Mouse (Mus musculus) thymus, postnatal 25 days (tissue): ENCODE measurements at regions not wholly inside any gene's neighbourhood (a gene's known extent, or its start where the extent isn't known, plus 50 kb on each side); places are given as distances from the start of the nearest gene placed in this dataset.
"Not testable (repeated sequence)": the region's sequence is repeated elsewhere in the genome, so short reads cannot be mapped to it uniquely, and the experiment has no call there.

ENCODE experiments used
- DNase-seq: peaks from one replicate; pipeline ENCODE4 v3.0.0; 2022

DNA sequence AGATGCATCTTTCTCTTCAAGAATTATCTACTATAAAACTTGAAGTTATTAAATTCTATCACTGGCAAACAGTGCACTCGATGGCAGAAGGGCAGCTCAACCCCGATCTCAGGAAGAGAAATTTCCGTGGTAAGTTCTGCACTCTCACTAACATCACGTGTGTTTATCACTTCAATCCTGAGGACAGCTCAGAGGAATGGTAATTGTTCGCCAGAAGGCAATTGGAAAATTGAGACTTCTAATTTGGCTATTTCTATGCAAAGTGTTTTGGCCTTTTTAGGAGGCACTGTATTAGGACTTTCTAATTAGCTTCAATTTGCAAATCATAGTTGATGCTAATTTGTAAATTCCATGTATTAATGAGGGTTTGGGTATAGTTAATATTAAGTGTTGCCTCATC, 977.3 kb downstream of the Defb40 start:
- no peak for DNase-seq

DNA sequence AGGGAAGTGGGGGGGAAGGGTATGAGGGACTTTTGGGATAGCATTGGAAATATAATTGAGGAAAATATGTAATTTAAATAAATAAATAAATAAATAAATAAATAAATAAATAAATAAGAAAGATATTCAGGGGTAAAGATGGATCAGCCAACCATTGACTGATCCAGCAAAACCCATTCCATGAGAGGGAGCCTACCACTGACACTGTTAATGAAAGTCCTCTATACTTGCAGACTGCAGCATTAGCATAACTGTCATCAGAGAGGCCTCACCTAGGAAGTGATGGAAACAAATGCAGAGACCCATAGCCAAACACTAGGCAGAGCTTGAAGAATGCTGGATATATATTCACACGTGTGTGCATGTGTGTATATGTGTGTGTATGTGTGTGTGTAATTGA, 993.3 kb downstream of the Defb40 start:
- no peak for DNase-seq

DNA sequence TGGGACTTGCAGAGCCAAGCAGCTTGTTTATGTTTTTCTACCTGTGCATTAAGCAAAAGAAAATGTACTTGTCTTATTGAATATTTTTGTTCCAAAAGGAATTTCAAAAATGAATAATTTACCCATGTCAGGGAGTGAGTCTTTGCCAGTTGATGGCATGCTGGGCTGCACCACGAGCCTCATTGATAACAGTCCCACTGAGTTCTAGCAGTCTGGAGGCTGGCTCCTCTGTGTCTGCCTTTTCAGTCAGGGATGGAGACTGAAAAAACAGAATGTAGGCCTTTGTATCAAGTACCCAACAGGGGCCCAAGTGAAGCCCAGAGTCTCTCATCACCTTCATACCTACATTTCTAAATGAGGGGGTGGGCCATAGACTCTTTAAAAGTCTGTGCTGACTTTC, 1029.2 kb downstream of the Defb40 start:
- no peak for DNase-seq

- no peak for DNase-seq
Observed at GRCm38 (mm10) chr8:17948053-17948834, 1029.8 kb downstream of the Defb40 start.

DNA sequence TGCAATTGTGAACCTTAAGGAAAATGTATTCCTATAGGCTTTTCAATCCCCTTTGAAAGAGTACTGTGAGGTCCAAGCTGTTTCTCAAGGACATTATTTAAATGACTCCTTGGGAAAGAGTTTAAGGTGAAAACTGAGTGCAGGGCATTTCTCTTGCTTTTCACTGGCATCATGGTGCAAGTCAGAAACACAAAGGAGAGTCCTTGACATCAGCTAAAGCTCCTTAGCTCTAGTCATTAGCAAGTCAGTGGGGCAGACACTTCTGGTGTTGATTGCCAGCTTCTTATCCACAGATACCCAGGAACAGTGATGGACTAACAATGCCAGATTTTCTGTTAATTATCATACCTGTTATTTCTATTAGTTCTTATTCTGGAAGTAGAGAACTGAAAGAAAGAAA, 1043.4 kb downstream of the Defb40 start:
- DNase-seq, result no peak

DNA sequence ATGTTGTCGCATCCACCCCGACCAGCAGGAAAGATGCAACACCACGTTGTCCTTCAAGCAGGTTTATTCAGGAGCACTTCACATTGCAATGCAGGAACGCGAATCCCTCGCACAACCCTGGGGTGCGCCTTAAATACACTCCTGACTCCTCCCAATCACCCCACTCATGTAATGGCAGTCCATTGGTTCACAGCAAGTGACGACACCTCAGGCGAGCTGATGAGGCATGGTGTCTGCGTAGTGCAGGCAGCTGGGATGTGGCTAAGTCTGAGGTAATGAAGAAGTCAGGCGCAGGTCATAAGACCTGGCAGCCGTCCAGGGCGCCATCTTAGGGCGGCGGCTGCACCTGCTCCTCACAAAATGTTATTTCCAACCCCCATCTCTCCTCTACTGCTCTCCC, 1068.7 kb downstream of the Defb40 start:
- no peak for DNase-seq

GRCm38 (mm10) chr8:17888598-17888997, 1089.5 kb downstream of the Defb40 start:
- DNase-seq, result not testable (repeated sequence)

GRCm38 (mm10) chr8:17863388-17863787, 1114.7 kb downstream of the Defb40 start:
- DNase-seq, result no peak
